Mouse (Mus musculus): ENCODE results near the gene Slc38a6. TPM values are rescaled to one million over a fixed set of nuclear protein-coding genes. Genes with fewer than 3 reads are reported as not detected.
A peak's percentile ranks its signal among the peaks of the same experiment; 100 is the strongest.

Gene Slc38a6
- polyA plus RNA-seq, 1 experiment from 2014 or later: 11.6 TPM

DNA sequence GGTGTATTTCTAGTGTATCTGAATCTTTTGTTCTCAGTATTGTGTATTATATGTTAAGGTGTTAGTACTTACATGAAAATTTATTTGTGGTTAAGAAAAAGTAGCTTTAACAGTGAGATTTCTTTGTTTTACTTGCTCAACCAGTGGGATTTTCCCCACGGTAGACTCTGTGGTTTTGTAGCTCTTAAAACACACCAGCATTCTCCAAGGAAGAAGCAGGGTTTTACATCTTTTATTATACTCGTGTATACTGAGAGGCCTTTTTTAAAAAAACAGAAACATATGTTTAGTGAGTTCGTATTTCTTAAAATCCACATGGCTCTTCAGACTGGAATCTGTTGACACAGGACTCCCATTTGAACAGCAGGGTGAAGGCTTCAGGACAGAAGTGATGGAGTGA, 40.8 kb downstream of the Slc38a6 start:
- Histone ChIP-seq H3K36me3 (ENCODE audit: control insufficient read depth, insufficient read depth, low read length) (no peaks in the 10 kb centered on the region), H3K4me1 (ENCODE audit: control insufficient read depth, insufficient read depth, low read length) (peaks cover 4% of the 10 kb centered on the region; the same call in 1 of the 2 replicates), H3K9ac (ENCODE audit: low read length) (no peak overlapping the region), H3K27me3 (ENCODE audit: control insufficient read depth, insufficient read depth, low read length) (no peaks in the 10 kb centered on the region), H3K4me2 (ENCODE audit: low read depth) (no peak overlapping the region), H3K4me3 (ENCODE audit: low read depth, low read length) (no peak overlapping the region), H3K9me3 (ENCODE audit: control insufficient read depth, low read length) (no peaks in the 10 kb centered on the region), H3K27ac (ENCODE audit: low read depth, low read length) (no peak overlapping the region)
- 51% methylated on average over 3 of the region's 3 CpGs for WGBS
- ATAC-seq (ENCODE audit: insufficient read depth, low FRiP score, low TSS enrichment) (no peak), DNase-seq (ENCODE audit: low spot score) (no peak)

- ATAC-seq (ENCODE audit: insufficient read depth, low FRiP score, low TSS enrichment) (no peak), DNase-seq (ENCODE audit: low spot score) (no peak)
- Histone ChIP-seq H3K9ac (ENCODE audit: low read length) (no peak overlapping the region), H3K36me3 (ENCODE audit: control insufficient read depth, insufficient read depth, low read length) (no peaks in the 10 kb centered on the region), H3K27ac (ENCODE audit: low read depth, low read length) (no peak overlapping the region), H3K9me3 (ENCODE audit: control insufficient read depth, low read length) (no peaks in the 10 kb centered on the region), H3K4me3 (ENCODE audit: low read depth, low read length) (no peak overlapping the region), H3K27me3 (ENCODE audit: control insufficient read depth, insufficient read depth, low read length) (no peaks in the 10 kb centered on the region), H3K4me1 (ENCODE audit: control insufficient read depth, insufficient read depth, low read length) (peaks cover 4% of the 10 kb centered on the region; the same call in 1 of the 2 replicates), H3K4me2 (ENCODE audit: low read depth) (no peak overlapping the region)
- 93% methylated on average over 4 of the region's 4 CpGs for WGBS
Observed at GRCm38 (mm10) chr12:73328448-73329167, 42.0 kb downstream of the Slc38a6 start.

DNA sequence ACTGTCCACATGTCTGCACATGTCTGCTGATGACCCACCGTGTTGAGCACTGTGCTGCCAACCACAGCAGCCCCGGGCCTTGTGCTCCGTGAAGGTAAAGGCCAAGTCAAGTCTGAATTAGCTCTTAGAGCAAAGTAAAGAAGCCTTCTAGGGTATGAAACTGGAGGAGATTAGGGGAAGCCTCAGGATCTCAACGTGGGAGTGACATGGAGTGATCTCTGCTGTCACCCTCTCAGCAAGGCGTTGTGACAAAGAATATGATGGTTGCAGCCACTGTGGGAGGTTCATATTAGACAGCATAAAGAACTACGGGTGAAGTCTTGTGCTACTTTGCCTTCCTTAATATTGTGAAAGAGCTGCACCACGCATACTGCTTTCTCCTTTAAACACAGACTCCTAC, 43.7 kb downstream of the Slc38a6 start:
- no peak overlapping the region for H3K27ac ChIP-seq (ENCODE audit: low read depth, low read length)
- no peak for ATAC-seq (ENCODE audit: insufficient read depth, low FRiP score, low TSS enrichment)
- H3K9ac ChIP-seq (ENCODE audit: low read length): no peak overlapping the region
- H3K27me3 ChIP-seq (ENCODE audit: control insufficient read depth, insufficient read depth, low read length): no peaks in the 10 kb centered on the region
- peaks cover 8% of the 10 kb centered on the region for H3K4me1 ChIP-seq (ENCODE audit: control insufficient read depth, insufficient read depth, low read length)
- no peaks in the 10 kb centered on the region for H3K36me3 ChIP-seq (ENCODE audit: control insufficient read depth, insufficient read depth, low read length)
- no peak overlapping the region for H3K4me3 ChIP-seq (ENCODE audit: low read depth, low read length)
- WGBS: 82% methylated on average over 7 of the region's 7 CpGs
- no peak overlapping the region for H3K4me2 ChIP-seq (ENCODE audit: low read depth)
- DNase-seq (ENCODE audit: low spot score): no peak
- H3K9me3 ChIP-seq (ENCODE audit: control insufficient read depth, low read length): no peaks in the 10 kb centered on the region

GRCm38 (mm10) chr12:73332701-73333100, 46.1 kb downstream of the Slc38a6 start:
- Histone ChIP-seq H3K27ac (ENCODE audit: low read depth, low read length) (no peak overlapping the region), H3K4me3 (ENCODE audit: low read depth, low read length) (no peak overlapping the region), H3K4me1 (ENCODE audit: control insufficient read depth, insufficient read depth, low read length) (peaks cover 3% of the 10 kb centered on the region), H3K4me2 (ENCODE audit: low read depth) (no peak overlapping the region), H3K36me3 (ENCODE audit: control insufficient read depth, insufficient read depth, low read length) (no peaks in the 10 kb centered on the region), H3K9ac (ENCODE audit: low read length) (no peak overlapping the region), H3K9me3 (ENCODE audit: control insufficient read depth, low read length) (no peaks in the 10 kb centered on the region), H3K27me3 (ENCODE audit: control insufficient read depth, insufficient read depth, low read length) (no peaks in the 10 kb centered on the region)
- WGBS: 79% methylated on average over 4 of the region's 4 CpGs
- ATAC-seq (ENCODE audit: insufficient read depth, low FRiP score, low TSS enrichment) (no peak), DNase-seq (ENCODE audit: low spot score) (no peak)

DNA sequence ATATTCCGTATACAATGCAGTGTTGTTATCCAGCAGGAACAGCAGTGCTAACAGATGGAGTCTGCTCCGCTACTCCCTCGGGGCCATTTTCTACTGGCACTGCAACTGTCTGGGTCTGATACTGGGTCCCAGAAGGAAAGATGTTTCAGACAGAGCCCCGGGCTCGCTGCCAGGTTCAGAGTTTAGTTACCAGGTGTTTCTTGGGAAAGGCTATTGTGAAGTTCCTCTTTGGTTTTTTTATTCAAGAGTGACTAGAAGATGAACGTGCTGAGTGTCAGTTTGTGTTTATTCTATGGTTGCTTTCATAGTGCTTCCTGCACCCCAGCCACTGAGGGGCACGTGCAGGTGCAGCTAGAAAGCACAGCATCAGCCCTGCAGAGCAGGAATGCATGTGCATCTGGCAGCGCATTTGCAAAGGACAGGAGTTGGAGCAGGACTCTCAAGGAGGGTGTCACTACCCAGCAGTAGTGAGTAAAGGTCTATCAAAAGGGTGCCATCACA, 47.5 kb downstream of the Slc38a6 start:
- no peak for ATAC-seq (ENCODE audit: insufficient read depth, low FRiP score, low TSS enrichment)

DNA sequence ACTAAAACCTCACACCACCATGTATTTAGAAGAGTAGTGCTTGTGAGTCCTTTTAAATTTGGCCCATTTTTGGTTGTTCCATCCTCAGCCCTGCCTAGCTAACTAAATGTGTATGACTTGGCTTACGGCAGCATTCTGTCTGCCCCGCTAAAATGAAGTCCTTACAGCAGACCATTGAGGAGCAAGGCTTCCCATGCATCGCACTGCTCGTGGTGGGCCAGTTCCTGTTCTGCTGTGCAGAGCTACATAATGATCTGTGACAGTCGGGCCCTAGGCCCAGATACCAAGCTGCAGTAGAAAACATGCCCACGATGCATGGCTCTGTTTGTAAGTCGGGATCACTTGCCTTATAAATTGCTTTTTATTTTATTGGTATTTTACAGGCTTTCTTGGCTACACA, 50.5 kb downstream of the Slc38a6 start:
- Histone ChIP-seq H3K9me3 (ENCODE audit: control insufficient read depth, low read length) (no peaks in the 10 kb centered on the region), H3K9ac (ENCODE audit: low read length) (no peak overlapping the region), H3K27ac (ENCODE audit: low read depth, low read length) (no peak overlapping the region), H3K4me1 (ENCODE audit: control insufficient read depth, insufficient read depth, low read length) (peaks cover 12% of the 10 kb centered on the region), H3K27me3 (ENCODE audit: control insufficient read depth, insufficient read depth, low read length) (no peaks in the 10 kb centered on the region), H3K4me3 (ENCODE audit: low read depth, low read length) (no peak overlapping the region), H3K4me2 (ENCODE audit: low read depth) (no peak overlapping the region), H3K36me3 (ENCODE audit: control insufficient read depth, insufficient read depth, low read length) (no peaks in the 10 kb centered on the region)
- ATAC-seq (ENCODE audit: insufficient read depth, low FRiP score, low TSS enrichment) (no peak), DNase-seq (ENCODE audit: low spot score) (no peak)
- 87% methylated on average over 7 of the region's 7 CpGs for WGBS

More for the DNA sequence above, 47.5 kb downstream of the Slc38a6 start:
- peak; percentile 32 for DNase-seq (ENCODE audit: low spot score)
- Histone ChIP-seq H3K27me3 (ENCODE audit: control insufficient read depth, insufficient read depth, low read length) (no peaks in the 10 kb centered on the region), H3K36me3 (ENCODE audit: control insufficient read depth, insufficient read depth, low read length) (no peaks in the 10 kb centered on the region), H3K4me2 (ENCODE audit: low read depth) (no peak overlapping the region), H3K4me3 (ENCODE audit: low read depth, low read length) (no peak overlapping the region), H3K4me1 (ENCODE audit: control insufficient read depth, insufficient read depth, low read length) (peaks cover 3% of the 10 kb centered on the region), H3K9ac (ENCODE audit: low read length) (no peak overlapping the region), H3K9me3 (ENCODE audit: control insufficient read depth, low read length) (no peaks in the 10 kb centered on the region), H3K27ac (ENCODE audit: low read depth, low read length) (peak overlapping the region; percentile 53; the same call in 1 of the 2 replicates)
- WGBS: 65% methylated on average over 8 of the region's 8 CpGs

DNA sequence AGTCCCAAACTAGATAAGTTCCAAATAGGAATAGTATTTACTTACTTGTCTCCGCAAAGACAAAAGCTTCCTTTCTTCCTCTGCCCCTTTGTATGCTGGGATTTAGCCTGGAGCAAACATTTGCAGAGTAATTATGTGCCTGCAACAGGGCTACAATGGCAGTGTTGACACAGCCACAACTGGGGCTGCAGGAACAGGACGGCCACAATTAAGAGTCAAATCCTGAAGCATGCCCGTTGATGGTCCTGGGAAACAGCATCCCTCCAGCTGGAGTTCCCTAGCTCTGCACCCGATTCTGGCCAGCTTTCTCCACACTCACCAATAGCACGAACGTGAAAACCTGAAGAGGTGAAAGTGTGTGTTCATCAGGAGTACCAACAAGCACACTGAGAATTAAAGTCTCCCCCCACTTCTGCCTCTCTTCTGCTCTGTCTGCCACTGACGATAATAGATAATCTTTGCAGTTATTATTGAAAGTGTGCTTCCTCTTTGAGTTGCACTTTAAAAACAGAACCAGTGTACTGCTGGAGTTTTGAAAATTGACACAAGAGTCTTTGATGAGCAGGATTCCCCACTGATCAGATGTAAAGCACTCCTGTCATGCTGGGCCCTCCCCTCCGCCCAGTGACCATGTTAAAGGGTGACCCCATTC, 54.2 kb downstream of the Slc38a6 start:
- DNase-seq (ENCODE audit: low spot score) (no peak), ATAC-seq (ENCODE audit: insufficient read depth, low FRiP score, low TSS enrichment) (no peak; the same call in 1 of the 2 replicates)
- no peaks in the 10 kb centered on the region for H3K36me3 ChIP-seq (ENCODE audit: control insufficient read depth, insufficient read depth, low read length)
- 14% methylated on average over 8 of the region's 8 CpGs for WGBS
- H3K4me1 ChIP-seq (ENCODE audit: control insufficient read depth, insufficient read depth, low read length): peaks cover 9% of the 10 kb centered on the region; the same call in 1 of the 2 replicates
- H3K4me3 ChIP-seq (ENCODE audit: low read depth, low read length): no peak overlapping the region
- H3K4me2 ChIP-seq (ENCODE audit: low read depth): no peak overlapping the region
- H3K27ac ChIP-seq (ENCODE audit: low read depth, low read length): no peak overlapping the region
- no peaks in the 10 kb centered on the region for H3K27me3 ChIP-seq (ENCODE audit: control insufficient read depth, insufficient read depth, low read length)
- no peaks in the 10 kb centered on the region for H3K9me3 ChIP-seq (ENCODE audit: control insufficient read depth, low read length)
- no peak overlapping the region for H3K9ac ChIP-seq (ENCODE audit: low read length)

- Histone ChIP-seq H3K4me1 (ENCODE audit: control insufficient read depth, insufficient read depth, low read length) (peaks cover 9% of the 10 kb centered on the region; the same call in 1 of the 2 replicates), H3K36me3 (ENCODE audit: control insufficient read depth, insufficient read depth, low read length) (no peaks in the 10 kb centered on the region), H3K27me3 (ENCODE audit: control insufficient read depth, insufficient read depth, low read length) (no peaks in the 10 kb centered on the region), H3K27ac (ENCODE audit: low read depth, low read length) (peak overlapping the region; percentile 56; the same call in 1 of the 2 replicates), H3K4me2 (ENCODE audit: low read depth) (no peak overlapping the region), H3K9ac (ENCODE audit: low read length) (no peak overlapping the region), H3K4me3 (ENCODE audit: low read depth, low read length) (no peak overlapping the region), H3K9me3 (ENCODE audit: control insufficient read depth, low read length) (no peaks in the 10 kb centered on the region)
- 44% methylated on average over 14 of the region's 14 CpGs for WGBS
- no peak for DNase-seq (ENCODE audit: low spot score)
- no peak for ATAC-seq (ENCODE audit: insufficient read depth, low FRiP score, low TSS enrichment)
Observed at GRCm38 (mm10) chr12:73341703-73342663, 55.4 kb downstream of the Slc38a6 start.
